Mouse (Mus musculus) testis, adult 2 months (tissue): ENCODE results near the gene Ankrd35.

Experiments
- CTCF ChIP-seq: fragments of 200-500 bp; IDR thresholded peaks from 2 replicates; pipeline ENCODE4 v1.5.1; 2012; ENCODE audit warnings: low read depth, mild to moderate bottlenecking, inconsistent platforms, low read length, moderate library complexity; ENCODE audit not compliant: control insufficient read depth, insufficient read depth, insufficient replicate concordance
- POLR2A ChIP-seq: fragments of 200-500 bp; IDR thresholded peaks from 2 replicates; pipeline ENCODE4 v1.6.1; 2012; ENCODE audit warnings: low read depth, mild to moderate bottlenecking, inconsistent platforms, low read length, moderate library complexity; ENCODE audit not compliant: control insufficient read depth

GRCm38 (mm10) chr3:96635906-96636305, 34.0 kb upstream of the Ankrd35 start:
- TF ChIP-seq CTCF (no peak), POLR2A (no peak)
